Mouse (Mus musculus): ENCODE data around the gene Fkbp14. TPM values are rescaled to one million over a fixed set of nuclear protein-coding genes. Genes with fewer than 3 reads are reported as not detected.

Fkbp14 gene
- 10 to 100 TPM in 1 of 2 experiments, 1 to 10 TPM in 1; 8.1 to 10.7 TPM for total RNA-seq (2021)

DNA sequence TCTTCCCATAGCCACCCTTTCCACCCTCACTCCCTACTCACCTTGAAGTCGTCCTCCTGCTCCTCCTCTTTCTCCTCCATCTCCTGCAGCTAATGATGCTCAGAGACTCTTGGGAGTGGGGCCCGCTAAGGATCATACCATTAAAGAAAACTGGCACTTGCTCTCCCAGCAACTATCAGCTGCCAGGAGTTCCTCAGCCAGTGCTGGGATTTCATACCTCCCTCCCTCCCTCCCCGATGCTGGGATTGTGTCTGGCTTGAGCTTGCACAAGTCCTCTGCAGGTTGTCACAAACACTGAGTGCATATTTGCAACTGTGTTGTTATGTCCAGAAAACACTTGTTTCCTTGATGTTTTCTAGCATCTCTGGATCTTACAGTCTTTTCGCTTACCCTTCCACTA is at the start of gene Fkbp14:
Gene Fkbp14 (minus strand): TSS at position 101 of the 400 bp plus-strand sequence.
- DNase-seq (ENCODE audit: extremely low spot score in 1 of 2, low spot score in 2 of 2), result no peak
- intact Hi-C loops (cut with DNase I), result loop anchor here (5.0 kb wide), 1 partner anchor 85 kb away; the partner anchor contains the start of gene Mturn

DNA sequence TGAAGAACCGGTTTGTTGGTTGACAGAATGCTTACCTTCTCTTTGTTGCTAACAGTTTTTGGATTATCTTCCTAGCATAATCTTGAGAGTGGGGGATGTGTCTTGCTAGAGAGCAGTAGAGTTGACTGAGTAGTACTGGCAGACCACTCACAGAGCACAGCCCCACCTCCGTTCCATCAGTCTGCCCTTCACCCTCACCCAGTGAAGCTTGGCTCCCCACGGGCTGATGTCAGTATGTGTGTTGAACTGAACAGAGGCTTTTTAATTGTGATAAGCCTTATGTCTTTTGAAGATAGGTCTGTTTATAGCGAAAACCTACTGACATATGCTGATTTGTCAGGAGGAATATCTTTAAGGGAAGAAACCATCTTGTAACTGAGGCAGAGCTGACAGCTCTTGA is 46.1 kb upstream of the Fkbp14 start:
- DNase-seq (ENCODE audit: extremely low spot score in 1 of 2, low spot score in 2 of 2), result no peak
- intact Hi-C loops (cut with DNase I), result no loop called here

GRCm38 (mm10) chr6:54641953-54642352 is 44.8 kb upstream of the Fkbp14 start:
- intact Hi-C loops (cut with DNase I), result no loop called here
- no peak for DNase-seq (ENCODE audit: extremely low spot score in 1 of 2, low spot score in 2 of 2)

GRCm38 (mm10) chr6:54639877-54640276 is 42.8 kb upstream of the Fkbp14 start:
- intact Hi-C loops (cut with DNase I), result no loop called here
- no peak for DNase-seq (ENCODE audit: extremely low spot score in 1 of 2, low spot score in 2 of 2)

DNA sequence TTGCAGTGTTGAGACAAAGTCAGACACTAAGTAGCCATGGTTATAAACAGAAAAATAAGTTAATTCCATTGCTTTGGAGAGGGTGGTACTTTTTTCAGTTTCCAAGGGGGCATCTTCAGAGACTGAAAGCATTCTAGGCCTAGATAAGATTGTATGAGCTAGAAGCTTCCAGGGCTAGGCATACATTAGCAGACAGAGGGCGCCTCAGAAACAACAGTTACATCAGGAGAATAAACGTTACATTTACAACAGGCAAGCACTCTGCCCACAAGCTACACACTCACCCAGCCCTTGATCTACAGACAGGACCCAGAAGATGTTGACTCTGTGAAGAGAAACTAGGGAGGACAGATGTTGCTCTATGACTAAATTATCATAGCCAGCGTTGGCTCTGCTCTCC is 34.4 kb upstream of the Fkbp14 start:
- intact Hi-C loops (cut with DNase I), result no loop called here
- no peak for DNase-seq (ENCODE audit: extremely low spot score in 1 of 2, low spot score in 2 of 2)

DNA sequence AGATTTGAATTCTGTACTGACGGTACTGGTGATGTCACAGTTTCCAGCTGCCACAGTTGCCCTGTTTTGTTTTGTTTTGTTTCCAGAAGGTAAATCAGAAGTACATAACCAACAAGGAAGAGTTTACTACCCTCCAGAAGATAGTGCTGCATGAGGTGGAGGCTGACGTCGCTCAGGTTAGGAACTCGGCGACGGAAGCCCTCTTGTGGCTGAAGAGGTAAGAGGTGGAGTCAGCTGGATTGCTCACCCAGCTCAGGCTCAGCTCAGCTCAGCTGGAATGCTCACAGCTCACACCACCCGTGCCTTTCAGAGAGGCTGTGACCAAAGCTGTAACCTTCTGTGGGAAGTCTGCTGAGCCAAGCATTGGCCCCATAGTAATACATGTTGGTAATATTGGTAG is 32.6 kb upstream of the Fkbp14 start:
- DNase-seq (ENCODE audit: extremely low spot score in 1 of 2, low spot score in 2 of 2), result no peak
- intact Hi-C loops (cut with DNase I), result no loop called here

- DNase-seq (ENCODE audit: extremely low spot score in 1 of 2, low spot score in 2 of 2), result no peak
- intact Hi-C loops (cut with DNase I), result no loop called here
Measured at GRCm38 (mm10) chr6:54628381-54628780, 31.3 kb upstream of the Fkbp14 start.

DNA sequence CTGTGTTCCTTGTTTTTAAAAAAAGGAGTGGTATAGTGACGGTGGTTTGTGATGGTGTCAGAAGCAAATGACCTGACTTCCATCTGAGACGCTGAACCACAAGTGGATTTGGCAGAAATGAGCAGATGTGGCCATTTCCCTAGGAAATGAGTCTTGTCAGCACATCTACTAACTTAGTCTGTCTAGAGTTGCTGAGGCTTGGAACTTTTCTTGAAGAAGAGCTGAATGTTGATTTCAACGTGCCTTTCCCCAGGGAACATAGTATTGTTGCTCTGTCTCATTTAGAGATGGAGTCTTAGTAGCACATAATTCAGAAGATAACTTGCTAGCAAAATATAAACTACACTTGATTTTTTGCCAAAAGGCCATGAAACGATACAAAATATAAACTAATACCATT is 23.2 kb upstream of the Fkbp14 start:
- no peak for DNase-seq (ENCODE audit: extremely low spot score in 1 of 2, low spot score in 2 of 2)
- intact Hi-C loops (cut with DNase I), result no loop called here

GRCm38 (mm10) chr6:54619530-54619929 is 22.4 kb upstream of the Fkbp14 start:
- peak in 1 of 2 experiments; percentile 38 for DNase-seq (ENCODE audit: extremely low spot score in 1 of 2, low spot score in 2 of 2)
- intact Hi-C loops (cut with DNase I), result no loop called here

DNA sequence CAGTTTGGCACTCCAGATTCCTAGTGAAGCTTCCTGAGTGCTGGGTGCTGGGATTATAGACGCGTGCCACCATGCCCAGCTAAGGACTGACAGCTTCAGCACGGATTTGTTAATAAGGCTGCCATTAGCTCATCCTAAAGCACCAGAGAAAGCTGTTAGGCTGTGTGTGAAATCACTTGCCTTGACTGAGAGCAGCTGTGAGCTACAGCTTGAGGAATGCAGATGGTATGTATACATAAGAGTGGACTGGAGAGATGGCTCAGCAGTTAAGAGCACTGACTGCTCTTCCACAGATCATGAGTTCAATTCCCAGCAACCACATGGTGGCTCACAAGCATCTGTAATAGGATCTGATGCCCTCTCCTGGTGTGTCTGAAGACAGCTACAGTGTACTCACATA is 20.3 kb upstream of the Fkbp14 start:
- no peak for DNase-seq (ENCODE audit: extremely low spot score in 1 of 2, low spot score in 2 of 2)
- intact Hi-C loops (cut with DNase I), result no loop called here

- DNase-seq (ENCODE audit: extremely low spot score in 1 of 2, low spot score in 2 of 2), result no peak
- intact Hi-C loops (cut with DNase I), result no loop called here
Measured at GRCm38 (mm10) chr6:54606241-54606640, 9.1 kb upstream of the Fkbp14 start.

DNA sequence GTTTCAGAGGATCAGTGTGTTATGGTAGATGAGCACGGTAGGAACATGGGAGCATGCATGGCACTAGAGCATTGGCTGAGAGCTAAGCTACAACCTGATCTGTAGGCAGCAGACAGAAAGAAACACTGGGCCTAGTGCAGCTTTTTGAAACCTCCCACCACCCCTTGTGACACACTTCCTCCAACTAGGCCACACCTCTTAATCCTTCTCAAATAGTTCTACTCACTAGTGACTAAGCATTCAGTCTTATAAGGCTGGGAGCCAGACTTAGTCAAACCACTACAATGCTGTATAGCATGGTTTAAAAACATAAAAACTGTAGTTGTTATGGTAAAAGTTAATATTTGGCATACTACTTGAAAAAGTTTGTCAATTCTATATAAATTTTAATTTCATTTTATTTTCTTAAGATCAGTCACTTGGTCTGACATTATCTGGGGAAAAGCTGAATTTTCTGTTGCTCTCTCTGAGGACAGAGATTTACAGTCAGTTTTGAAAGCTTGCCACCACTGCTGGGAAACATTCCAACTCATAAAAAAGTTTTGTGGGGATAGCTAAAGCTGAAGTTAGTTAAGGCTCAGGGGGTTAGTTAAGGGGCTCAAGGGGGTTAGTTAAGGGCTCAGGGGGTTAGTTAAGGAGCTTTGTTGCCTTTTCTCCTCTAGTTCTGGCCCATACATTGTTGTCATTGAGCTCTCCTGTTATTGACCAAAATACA is 7.0 kb upstream of the Fkbp14 start:
- intact Hi-C loops (cut with DNase I), result no loop called here
- no peak for DNase-seq (ENCODE audit: extremely low spot score in 1 of 2, low spot score in 2 of 2)

DNA sequence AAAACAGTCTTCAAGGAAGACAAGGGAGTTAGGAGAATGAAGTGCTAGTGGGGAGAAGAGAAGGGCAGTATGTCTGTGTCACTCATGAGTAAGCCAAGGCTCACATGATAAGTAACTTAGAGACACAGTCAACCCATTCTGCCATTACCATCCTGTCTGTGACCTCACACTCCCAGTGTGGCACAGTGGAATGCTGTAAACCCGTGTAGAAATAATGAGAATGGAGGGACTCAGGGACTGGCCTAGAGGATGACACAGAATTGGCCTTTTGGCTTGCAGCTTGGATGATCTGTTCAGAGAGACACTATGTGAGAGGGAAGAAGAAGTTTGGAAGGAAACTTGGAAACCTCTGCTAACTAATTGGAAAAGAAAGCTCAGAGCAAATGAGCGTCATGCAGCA is 5.8 kb upstream of the Fkbp14 start:
- DNase-seq (ENCODE audit: extremely low spot score in 1 of 2, low spot score in 2 of 2), result no peak
- intact Hi-C loops (cut with DNase I), result no loop called here

DNA sequence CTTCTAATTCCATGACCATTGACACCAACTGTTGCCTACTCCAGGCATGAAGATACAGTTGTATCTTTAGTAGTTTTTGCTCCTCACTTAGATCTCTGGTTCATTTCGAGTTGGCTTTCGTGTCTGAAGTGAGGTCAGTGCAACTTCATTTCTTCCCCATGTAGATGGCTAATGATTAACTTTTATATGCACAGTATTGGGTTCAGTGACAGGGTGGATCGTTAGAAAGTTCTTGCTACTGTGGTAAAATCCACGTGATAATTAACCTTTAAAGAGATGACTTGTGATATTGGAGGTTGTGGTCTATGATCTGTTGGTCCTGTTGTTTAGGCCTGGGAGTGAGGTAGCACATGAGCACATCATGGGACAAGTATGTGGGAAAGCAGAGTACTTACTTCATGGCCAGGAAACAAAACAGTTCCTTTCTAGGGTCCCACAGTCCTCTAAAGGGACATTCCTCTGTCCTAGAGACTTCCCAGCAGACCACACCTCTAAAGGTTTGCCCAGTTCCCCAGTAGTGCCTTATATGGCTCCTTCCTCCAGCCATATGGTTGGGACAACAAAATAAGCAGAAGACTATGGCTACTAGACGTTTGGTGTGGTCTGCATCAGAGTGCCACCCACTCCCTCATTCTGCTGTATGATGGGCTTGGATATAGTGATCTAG is 3.7 kb upstream of the Fkbp14 start:
- intact Hi-C loops (cut with DNase I), result no loop called here
- DNase-seq (ENCODE audit: extremely low spot score in 1 of 2, low spot score in 2 of 2), result no peak

GRCm38 (mm10) chr6:54597711-54598110 is 603 bp upstream of the Fkbp14 start:
- no peak for DNase-seq (ENCODE audit: extremely low spot score in 1 of 2, low spot score in 2 of 2)
- intact Hi-C loops (cut with DNase I), result loop anchor here (5.0 kb wide), 1 partner anchor 85 kb away; the partner anchor contains the start of gene Mturn

DNA sequence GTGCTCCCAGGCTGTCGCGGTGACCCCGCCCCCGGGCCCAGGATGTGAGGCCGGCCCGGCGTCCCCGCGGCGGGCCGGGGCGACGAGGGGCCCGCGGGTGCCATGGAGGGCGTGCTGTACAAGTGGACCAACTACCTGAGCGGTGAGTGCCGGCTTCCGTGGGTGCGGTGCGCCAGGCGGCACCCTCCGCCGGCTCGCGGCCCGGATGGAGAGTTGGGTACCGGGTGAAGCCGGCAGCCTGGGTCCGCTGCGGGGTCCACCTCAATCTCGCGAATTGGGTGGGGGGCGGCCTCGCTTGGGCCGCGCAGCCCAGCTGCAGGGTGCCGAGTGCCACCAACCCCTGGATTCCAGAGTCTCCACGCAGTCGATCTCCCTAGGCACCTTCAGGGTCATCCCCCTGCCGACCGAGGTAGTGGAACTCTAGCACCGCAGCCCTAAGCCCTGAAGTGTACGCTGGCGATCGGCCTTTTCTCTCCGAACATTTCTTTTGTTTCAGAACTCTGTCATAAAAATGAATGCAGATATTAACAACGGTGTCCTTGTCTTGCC is 1.7 kb downstream of the Fkbp14 start:
- intact Hi-C loops (cut with DNase I), result loop anchor here (5.0 kb wide), 1 partner anchor 87 kb away; the partner anchor contains the start of gene Mturn
- no peak for DNase-seq (ENCODE audit: extremely low spot score in 1 of 2, low spot score in 2 of 2)

- peak; percentile 83 to 95 for DNase-seq (ENCODE audit: extremely low spot score in 1 of 2, low spot score in 2 of 2)
- intact Hi-C loops (cut with DNase I), result loop anchor here (5.0 kb wide), 1 partner anchor 88 kb away; the partner anchor contains the start of gene Mturn
Measured at GRCm38 (mm10) chr6:54594469-54595329, 2.4 kb downstream of the Fkbp14 start, which contains the start of gene Plekha8. Gene Plekha8 (plus strand): TSS chr6:54595111.

GRCm38 (mm10) chr6:54593766-54594468 is 3.2 kb downstream of the Fkbp14 start:
- intact Hi-C loops (cut with DNase I), result no loop called here

More at GRCm38 (mm10) chr6:54593766-54594468, 3.2 kb downstream of the Fkbp14 start:
- DNase-seq (ENCODE audit: extremely low spot score in 1 of 2, low spot score in 2 of 2), result no peak
